24 mouse cellular contexts compared by ENCODE assay signal in the genomic region with DNA sequence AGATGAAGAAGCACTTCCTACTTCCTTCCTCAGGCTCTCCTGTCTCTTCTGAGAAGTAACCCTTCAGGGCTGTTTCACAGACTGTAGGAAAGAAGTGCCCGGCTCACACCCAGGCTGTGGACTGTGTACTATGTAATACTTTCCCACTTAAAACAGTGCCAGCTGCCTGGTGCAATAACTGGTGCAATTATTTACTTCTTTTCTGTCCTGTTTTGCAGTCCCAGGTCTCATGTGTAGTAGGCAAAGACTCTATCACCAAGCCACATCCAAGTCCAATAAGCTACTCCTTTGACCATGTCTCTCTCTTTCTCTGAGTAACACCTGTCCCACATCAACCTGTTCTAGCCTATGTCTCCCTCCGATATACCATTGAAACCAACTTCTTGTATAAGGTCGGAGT.
"Had no signal": no experiment of that assay in that cellular context is flagged by ENCODE, and none has a peak within 500 bp of the region (broad histone marks: within the 10 kb centered on the region; RNA-seq: fewer than 3 reads in every experiment).

No protein-coding gene starts in this region.

- H3K36me3 ChIP-seq: kidney, embryonic 15.5 days; limb, embryonic 12.5 days; limb, embryonic 15.5 days; lung, embryonic 15.5 days; midbrain, embryonic 10.5 days; midbrain, embryonic 13.5 days; neural tube, embryonic 13.5 days; stomach, embryonic 15.5 days had no signal

- H3K9me3 ChIP-seq: kidney, embryonic 15.5 days; limb, embryonic 12.5 days; limb, embryonic 15.5 days; lung, embryonic 15.5 days; megakaryocyte, embryonic 14.5 days; midbrain, embryonic 10.5 days; midbrain, embryonic 13.5 days; neural tube, embryonic 13.5 days; stomach, embryonic 15.5 days had no signal

- H3K27me3 ChIP-seq: kidney, embryonic 15.5 days; limb, embryonic 12.5 days; limb, embryonic 15.5 days; lung, embryonic 15.5 days; midbrain, embryonic 13.5 days; neural tube, embryonic 13.5 days; stomach, embryonic 15.5 days had no signal

- DNase-seq: kidney, postnatal 10 days; kidney, postnatal 36 days; layer of hippocampus, postnatal 36 days; left cerebral cortex, postnatal 4 days; lung, adult 18-20 months; lung, postnatal 10 days; lung, postnatal 36 days; retina, postnatal 1 day; right cerebral cortex, postnatal 25 days; spleen, adult 18-20 months; thymus, postnatal 25 days had no signal

- H3K27ac ChIP-seq: kidney, embryonic 15.5 days; left cerebral cortex, adult 2 months; limb, embryonic 12.5 days; limb, embryonic 15.5 days; liver, embryonic 14.5 days; lung, embryonic 15.5 days; midbrain, embryonic 10.5 days; midbrain, embryonic 13.5 days; neural tube, embryonic 13.5 days; stomach, embryonic 15.5 days had no signal

- ATAC-seq: midbrain, embryonic 13.5 days; midbrain, embryonic 16.5 days had no signal

- H3K4me1 ChIP-seq: limb, embryonic 12.5 days; limb, embryonic 15.5 days; megakaryocyte, embryonic 14.5 days; neural tube, embryonic 13.5 days; stomach, embryonic 15.5 days had no signal

- H3K9ac ChIP-seq: kidney, embryonic 15.5 days; limb, embryonic 12.5 days; limb, embryonic 15.5 days; liver, embryonic 14.5 days; lung, embryonic 15.5 days; midbrain, embryonic 13.5 days; neural tube, embryonic 13.5 days; stomach, embryonic 15.5 days had no signal

- H3K4me3 ChIP-seq: kidney, embryonic 15.5 days; left cerebral cortex, adult 2 months; limb, embryonic 12.5 days; limb, embryonic 15.5 days; lung, embryonic 15.5 days; megakaryocyte, embryonic 14.5 days; midbrain, embryonic 10.5 days; midbrain, embryonic 13.5 days; myocyte; neural tube, embryonic 13.5 days; stomach, embryonic 15.5 days had no signal

- H3K4me2 ChIP-seq: kidney, embryonic 15.5 days; limb, embryonic 12.5 days; limb, embryonic 15.5 days; midbrain, embryonic 13.5 days; neural tube, embryonic 13.5 days had no signal
